Mouse (Mus musculus) hindbrain, embryonic 15.5 days (tissue): ENCODE results near the gene Cenpj. TPM values are rescaled to one million over a fixed set of nuclear protein-coding genes. Genes with fewer than 3 reads are reported as not detected.

Experiments used
- ATAC-seq: fragments of 200-750 bp; cut with Nextera tagmentation; 2 replicates; pipeline ENCODE4 v1.8.0; 2017; ENCODE audit warnings: low read depth, moderate number of reproducible peaks, moderate TSS enrichment; ENCODE audit not compliant: low FRiP score
- H3K27ac ChIP-seq: fragments of 300-500 bp; sonication (generic); replicated peaks from 2 replicates; pipeline ENCODE4 v1.5.1; 2015; ENCODE audit warnings: mild to moderate bottlenecking, inconsistent platforms
- H3K27me3 ChIP-seq: fragments of 300-500 bp; sonication (generic); 2 replicates; pipeline ENCODE4 v1.6.1; 2015; ENCODE audit warnings: control low read depth, inconsistent platforms
- H3K36me3 ChIP-seq: fragments of 300-500 bp; sonication (generic); 2 replicates; pipeline ENCODE4 v1.6.1; 2015; ENCODE audit warnings: control low read depth, inconsistent platforms
- H3K4me1 ChIP-seq: fragments of 300-500 bp; sonication (generic); replicated peaks from 2 replicates; pipeline ENCODE4 v1.6.1; 2015; ENCODE audit warnings: control low read depth, inconsistent platforms
- H3K4me2 ChIP-seq: fragments of 300-500 bp; sonication (generic); 2 replicates; pipeline ENCODE4 v1.6.1; 2015; ENCODE audit warnings: moderate library complexity, mild to moderate bottlenecking, inconsistent platforms
- H3K4me3 ChIP-seq: fragments of 300-500 bp; sonication (generic); 2 replicates; pipeline ENCODE4 v1.5.1; 2015; ENCODE audit warnings: mild to moderate bottlenecking, inconsistent platforms
- H3K9ac ChIP-seq: fragments of 300-500 bp; sonication (generic); 2 replicates; pipeline ENCODE4 v1.6.1; 2015; ENCODE audit warnings: inconsistent platforms
- H3K9me3 ChIP-seq: fragments of 300-500 bp; sonication (generic); 2 replicates; pipeline ENCODE4 v1.6.1; 2016; ENCODE audit warnings: control low read depth, inconsistent platforms
- WGBS: fragments of 180-500 bp; shearing (Covaris S2); methylation state at CpG from one replicate; pipeline ENCODE4 v1.1.7; 2015; 5-methylcytosine and 5-hydroxymethylcytosine counted together
- polyA plus RNA-seq: library from polyadenylated mRNA; unstranded; fragments of >200 nt; fragmentation: Nextera tagmentation; extraction: Ambion mirVana; gene quantifications from 2 replicates; pipeline ENCODE4 v1.2.1, GENCODE M21; 2015

The Cenpj gene
- polyA plus RNA-seq, 1 experiment from 2014 or later: 5.3 TPM

DNA sequence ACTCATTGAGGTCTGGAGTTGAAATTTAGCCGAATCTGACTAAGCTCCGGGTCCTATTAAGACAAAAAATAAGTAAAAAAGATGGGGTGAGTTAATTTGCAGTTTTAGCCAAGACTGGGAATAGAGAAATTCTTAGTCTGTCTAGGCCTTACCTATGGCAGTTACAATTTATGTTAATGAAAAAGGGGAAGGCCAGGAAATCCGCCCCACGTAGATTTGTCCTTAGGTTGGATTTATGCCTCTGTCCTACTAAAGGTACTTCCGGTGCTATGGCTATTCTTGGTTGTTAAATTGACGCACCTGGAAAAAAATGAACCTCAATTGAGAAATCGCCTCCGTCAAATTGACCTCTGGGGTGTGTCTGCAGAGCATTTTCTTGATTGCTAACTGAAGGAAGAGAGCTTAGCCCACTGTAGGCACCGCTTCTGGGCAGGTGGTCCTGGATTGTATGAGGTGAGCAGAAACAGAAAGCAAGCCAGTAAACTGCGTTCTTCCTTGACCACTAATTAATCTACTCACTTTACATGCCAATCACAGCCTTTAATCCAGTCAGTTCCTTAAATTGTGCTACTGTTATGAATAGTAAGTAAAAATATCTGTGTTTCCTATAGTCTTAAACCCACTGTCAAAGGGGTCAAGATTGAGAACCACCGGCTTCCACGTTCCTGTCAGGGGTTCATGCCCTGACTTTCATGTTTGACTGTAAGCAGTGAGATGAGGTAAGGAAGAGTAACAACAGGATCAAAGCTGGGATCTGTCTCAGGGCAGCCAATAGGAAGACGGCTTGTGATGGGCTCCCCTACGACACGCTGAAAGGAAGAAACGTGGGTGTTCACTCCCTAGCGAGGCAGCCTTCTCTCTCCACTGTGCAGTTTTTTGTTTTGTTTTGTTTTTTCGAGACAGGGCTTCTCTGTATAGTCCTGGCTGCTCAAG is 1.0 kb upstream of the Cenpj start:
- H3K36me3 ChIP-seq: no peaks in the 10 kb centered on the region
- H3K9ac ChIP-seq: no peak overlapping the region
- H3K4me3 ChIP-seq: peak overlapping the region; percentile 41
- no peaks in the 10 kb centered on the region for H3K9me3 ChIP-seq
- WGBS: 77% methylated on average over 18 of the region's 18 CpGs
- peak overlapping the region; percentile 64 for H3K4me2 ChIP-seq
- H3K27ac ChIP-seq: no peak overlapping the region
- H3K27me3 ChIP-seq: peaks cover 4% of the 10 kb centered on the region; the same call in 1 of the 2 replicates
- ATAC-seq: no peak
- peaks cover 11% of the 10 kb centered on the region for H3K4me1 ChIP-seq

- ATAC-seq: no peak
- Histone ChIP-seq H3K4me2 (peak overlapping the region; percentile 82), H3K27me3 (peaks cover 4% of the 10 kb centered on the region; the same call in 1 of the 2 replicates), H3K4me3 (peak overlapping the region; percentile 75; the same call in 1 of the 2 replicates), H3K27ac (no peak overlapping the region), H3K4me1 (peaks cover 17% of the 10 kb centered on the region), H3K9ac (peak overlapping the region; percentile 46; the same call in 1 of the 2 replicates), H3K9me3 (no peaks in the 10 kb centered on the region), H3K36me3 (no peaks in the 10 kb centered on the region)
- WGBS: 77% methylated on average over 2 of the region's 2 CpGs
These were observed 2.7 kb downstream of the Cenpj start for GRCm38 (mm10) chr14:56572546-56572945.

GRCm38 (mm10) chr14:56571310-56572093 is 3.7 kb downstream of the Cenpj start:
- H3K4me2 ChIP-seq: peak overlapping the region; percentile 82
- whole genome bisulfite sequencing: under 1% methylated on average over 59 of the region's 59 CpGs
- peak; percentile 100 for ATAC-seq
- H3K9me3 ChIP-seq: no peaks in the 10 kb centered on the region
- no peaks in the 10 kb centered on the region for H3K36me3 ChIP-seq
- H3K4me1 ChIP-seq: peaks cover 17% of the 10 kb centered on the region
- H3K27me3 ChIP-seq: peaks cover 4% of the 10 kb centered on the region; the same call in 1 of the 2 replicates
- H3K4me3 ChIP-seq: peak overlapping the region; percentile 75
- peak overlapping the region; percentile 50 for H3K9ac ChIP-seq
- peak overlapping the region; percentile 74 for H3K27ac ChIP-seq

- no peak for ATAC-seq
- Histone ChIP-seq H3K9me3 (no peaks in the 10 kb centered on the region), H3K27me3 (no peaks in the 10 kb centered on the region), H3K4me2 (no peak overlapping the region), H3K36me3 (no peaks in the 10 kb centered on the region), H3K27ac (no peak overlapping the region), H3K4me1 (peaks cover 8% of the 10 kb centered on the region), H3K9ac (no peak overlapping the region), H3K4me3 (no peak overlapping the region)
- 89% methylated on average over 4 of the region's 4 CpGs for WGBS
These were observed 6.2 kb downstream of the Cenpj start for GRCm38 (mm10) chr14:56569041-56569440.

GRCm38 (mm10) chr14:56567476-56567875 is 7.7 kb downstream of the Cenpj start:
- WGBS: 81% methylated on average over 7 of the region's 7 CpGs
- Histone ChIP-seq H3K27ac (no peak overlapping the region), H3K9me3 (no peaks in the 10 kb centered on the region), H3K4me2 (no peak overlapping the region), H3K27me3 (no peaks in the 10 kb centered on the region), H3K4me3 (no peak overlapping the region), H3K4me1 (peaks cover 7% of the 10 kb centered on the region), H3K9ac (no peak overlapping the region), H3K36me3 (0 out of 2 replicates have a peak, but pooled peaks cover 6% of the 10 kb centered on the region)
- ATAC-seq: no peak

- no peak for ATAC-seq
- H3K27me3 ChIP-seq: no peaks in the 10 kb centered on the region
- H3K4me3 ChIP-seq: no peak overlapping the region
- H3K27ac ChIP-seq: no peak overlapping the region
- 0 out of 2 replicates have a peak, but pooled peaks cover 10% of the 10 kb centered on the region for H3K36me3 ChIP-seq
- H3K9ac ChIP-seq: no peak overlapping the region
- H3K9me3 ChIP-seq: no peaks in the 10 kb centered on the region
- no peaks in the 10 kb centered on the region for H3K4me1 ChIP-seq
- 95% methylated on average over 3 of the region's 3 CpGs for WGBS
- no peak overlapping the region for H3K4me2 ChIP-seq
These were observed 16.1 kb downstream of the Cenpj start for GRCm38 (mm10) chr14:56559134-56559533.

DNA sequence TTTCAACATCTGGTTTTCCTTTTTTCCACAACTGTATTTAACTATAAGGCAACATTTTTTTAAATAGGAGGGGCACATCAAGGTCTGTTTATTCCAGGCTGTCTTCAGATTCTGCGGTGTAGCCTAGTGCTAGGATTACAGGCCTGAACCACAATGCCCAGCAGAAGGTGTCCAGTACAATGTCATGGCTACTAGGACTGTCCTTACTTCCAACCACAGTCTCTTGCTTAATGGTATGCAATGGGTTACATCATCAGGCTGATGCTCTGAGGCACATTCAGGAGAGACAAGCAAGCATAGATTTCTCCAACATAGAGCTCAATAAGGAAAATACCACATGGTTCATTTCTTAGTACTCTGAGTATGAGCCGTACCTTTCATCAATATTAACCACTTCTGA is 20.5 kb downstream of the Cenpj start:
- no peaks in the 10 kb centered on the region for H3K4me1 ChIP-seq
- WGBS: 97% methylated on average over 2 of the region's 2 CpGs
- H3K9me3 ChIP-seq: no peaks in the 10 kb centered on the region
- no peak overlapping the region for H3K9ac ChIP-seq
- H3K36me3 ChIP-seq: 0 out of 2 replicates have a peak, but pooled peaks cover 4% of the 10 kb centered on the region
- no peak overlapping the region for H3K4me3 ChIP-seq
- H3K27ac ChIP-seq: no peak overlapping the region
- ATAC-seq: no peak
- H3K4me2 ChIP-seq: no peak overlapping the region
- H3K27me3 ChIP-seq: no peaks in the 10 kb centered on the region

GRCm38 (mm10) chr14:56553331-56553730 is 21.9 kb downstream of the Cenpj start:
- Histone ChIP-seq H3K4me1 (no peaks in the 10 kb centered on the region), H3K9ac (no peak overlapping the region), H3K36me3 (0 out of 2 replicates have a peak, but pooled peaks cover 7% of the 10 kb centered on the region), H3K27ac (no peak overlapping the region), H3K27me3 (no peaks in the 10 kb centered on the region), H3K4me3 (no peak overlapping the region), H3K9me3 (no peaks in the 10 kb centered on the region), H3K4me2 (no peak overlapping the region)
- no peak for ATAC-seq
- 92% methylated on average over 7 of the region's 7 CpGs for WGBS

DNA sequence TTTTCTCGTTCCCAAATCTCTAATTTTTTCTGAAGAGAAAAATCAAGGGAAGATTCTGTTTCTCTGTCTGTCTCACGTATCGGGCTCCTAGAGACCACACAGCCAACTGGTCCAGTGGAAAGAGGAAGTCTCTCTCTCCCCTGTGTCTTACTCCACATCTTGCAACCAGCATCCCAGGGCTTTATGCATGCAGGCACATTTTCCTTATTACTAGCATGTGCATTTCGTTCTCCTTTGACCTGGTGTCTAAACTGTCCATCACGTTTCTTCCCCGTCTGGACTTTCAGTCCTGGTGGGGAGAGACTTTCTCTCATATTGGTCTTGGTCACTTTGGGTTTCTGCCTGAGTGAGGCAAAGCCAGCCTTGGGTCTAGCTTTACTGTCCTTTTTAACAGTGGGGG is 22.3 kb downstream of the Cenpj start:
- no peaks in the 10 kb centered on the region for H3K9me3 ChIP-seq
- no peak overlapping the region for H3K27ac ChIP-seq
- no peaks in the 10 kb centered on the region for H3K27me3 ChIP-seq
- 93% methylated on average over 6 of the region's 6 CpGs for WGBS
- no peak for ATAC-seq
- H3K9ac ChIP-seq: no peak overlapping the region
- H3K36me3 ChIP-seq: 0 out of 2 replicates have a peak, but pooled peaks cover 3% of the 10 kb centered on the region
- H3K4me3 ChIP-seq: no peak overlapping the region
- no peak overlapping the region for H3K4me2 ChIP-seq
- no peaks in the 10 kb centered on the region for H3K4me1 ChIP-seq

GRCm38 (mm10) chr14:56550960-56551359 is 24.3 kb downstream of the Cenpj start:
- Histone ChIP-seq H3K9me3 (no peaks in the 10 kb centered on the region), H3K4me1 (no peaks in the 10 kb centered on the region), H3K4me2 (no peak overlapping the region), H3K27me3 (no peaks in the 10 kb centered on the region), H3K9ac (no peak overlapping the region), H3K27ac (no peak overlapping the region), H3K36me3 (0 out of 2 replicates have a peak, but pooled peaks cover 3% of the 10 kb centered on the region), H3K4me3 (no peak overlapping the region)
- 85% methylated on average over 4 of the region's 4 CpGs for WGBS
- no peak for ATAC-seq

- no peak overlapping the region for H3K27ac ChIP-seq
- H3K36me3 ChIP-seq: 0 out of 2 replicates have a peak, but pooled peaks cover 3% of the 10 kb centered on the region
- H3K4me2 ChIP-seq: no peak overlapping the region
- H3K4me1 ChIP-seq: no peaks in the 10 kb centered on the region
- no peak for ATAC-seq
- no peaks in the 10 kb centered on the region for H3K27me3 ChIP-seq
- no peaks in the 10 kb centered on the region for H3K9me3 ChIP-seq
- no peak overlapping the region for H3K9ac ChIP-seq
- WGBS: 94% methylated on average over 4 of the region's 4 CpGs
- H3K4me3 ChIP-seq: no peak overlapping the region
These were observed 29.7 kb downstream of the Cenpj start for GRCm38 (mm10) chr14:56545491-56545890.

GRCm38 (mm10) chr14:56544946-56545345 is 30.3 kb downstream of the Cenpj start:
- Histone ChIP-seq H3K36me3 (0 out of 2 replicates have a peak, but pooled peaks cover 3% of the 10 kb centered on the region), H3K4me1 (no peaks in the 10 kb centered on the region), H3K9me3 (no peaks in the 10 kb centered on the region), H3K9ac (no peak overlapping the region), H3K4me3 (no peak overlapping the region), H3K4me2 (no peak overlapping the region), H3K27ac (no peak overlapping the region), H3K27me3 (no peaks in the 10 kb centered on the region)
- 92% methylated on average over 1 of the region's 1 CpGs for WGBS
- ATAC-seq: no peak
